Mouse (Mus musculus) hindbrain, embryonic 15.5 days (tissue): ENCODE data around the gene Dmtf1. TPM values are rescaled to one million over a fixed set of nuclear protein-coding genes. Genes with fewer than 3 reads are reported as not detected.

Experiments used
- ATAC-seq: fragments of 200-750 bp; cut with Nextera tagmentation; 2 replicates; pipeline ENCODE4 v1.8.0; 2017; ENCODE audit warnings: low read depth, moderate number of reproducible peaks, moderate TSS enrichment; ENCODE audit not compliant: low FRiP score
- H3K27ac ChIP-seq: fragments of 300-500 bp; sonication (generic); replicated peaks from 2 replicates; pipeline ENCODE4 v1.5.1; 2015; ENCODE audit warnings: mild to moderate bottlenecking, inconsistent platforms
- H3K27me3 ChIP-seq: fragments of 300-500 bp; sonication (generic); 2 replicates; pipeline ENCODE4 v1.6.1; 2015; ENCODE audit warnings: control low read depth, inconsistent platforms
- H3K36me3 ChIP-seq: fragments of 300-500 bp; sonication (generic); 2 replicates; pipeline ENCODE4 v1.6.1; 2015; ENCODE audit warnings: control low read depth, inconsistent platforms
- H3K4me1 ChIP-seq: fragments of 300-500 bp; sonication (generic); replicated peaks from 2 replicates; pipeline ENCODE4 v1.6.1; 2015; ENCODE audit warnings: control low read depth, inconsistent platforms
- H3K4me2 ChIP-seq: fragments of 300-500 bp; sonication (generic); 2 replicates; pipeline ENCODE4 v1.6.1; 2015; ENCODE audit warnings: moderate library complexity, mild to moderate bottlenecking, inconsistent platforms
- H3K4me3 ChIP-seq: fragments of 300-500 bp; sonication (generic); 2 replicates; pipeline ENCODE4 v1.5.1; 2015; ENCODE audit warnings: mild to moderate bottlenecking, inconsistent platforms
- H3K9ac ChIP-seq: fragments of 300-500 bp; sonication (generic); 2 replicates; pipeline ENCODE4 v1.6.1; 2015; ENCODE audit warnings: inconsistent platforms
- H3K9me3 ChIP-seq: fragments of 300-500 bp; sonication (generic); 2 replicates; pipeline ENCODE4 v1.6.1; 2016; ENCODE audit warnings: control low read depth, inconsistent platforms
- WGBS: fragments of 180-500 bp; shearing (Covaris S2); methylation state at CpG from one replicate; pipeline ENCODE4 v1.1.7; 2015; 5-methylcytosine and 5-hydroxymethylcytosine counted together
- polyA plus RNA-seq: library from polyadenylated mRNA; unstranded; fragments of >200 nt; fragmentation: Nextera tagmentation; extraction: Ambion mirVana; gene quantifications from 2 replicates; pipeline ENCODE4 v1.2.1, GENCODE M21; 2015

Dmtf1 gene
- polyA plus RNA-seq, 1 experiment from 2014 or later, result 55.8 TPM

DNA sequence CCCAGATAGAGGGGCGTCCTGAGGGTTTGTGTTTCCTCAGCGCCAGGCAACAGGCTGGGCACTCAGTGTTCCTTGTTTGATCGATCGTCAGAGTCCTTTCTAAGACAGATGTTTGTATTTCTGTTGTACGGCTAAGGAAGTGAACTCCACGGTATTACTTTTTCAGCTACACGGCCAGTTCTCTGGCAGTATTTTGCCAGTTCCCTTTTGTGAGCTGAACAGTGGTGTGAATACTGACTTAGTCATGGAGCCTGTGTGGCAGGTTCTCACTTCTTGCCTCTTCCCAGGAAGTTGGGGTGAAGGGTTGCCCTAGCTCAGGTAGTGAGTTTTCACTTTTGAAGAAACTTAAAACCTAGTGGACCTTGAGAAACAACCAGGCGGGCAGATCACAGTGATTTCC lies 57.6 kb downstream of the Dmtf1 start:
- no peak for ATAC-seq
- H3K4me1 ChIP-seq, result peaks cover 12% of the 10 kb centered on the region
- H3K4me3 ChIP-seq, result no peak overlapping the region
- H3K9me3 ChIP-seq, result no peaks in the 10 kb centered on the region
- no peak overlapping the region for H3K27ac ChIP-seq
- no peaks in the 10 kb centered on the region for H3K36me3 ChIP-seq
- H3K27me3 ChIP-seq, result peaks cover 5% of the 10 kb centered on the region; the same call in 1 of the 2 replicates
- no peak overlapping the region for H3K4me2 ChIP-seq
- WGBS, result 85% methylated on average over 8 of the region's 8 CpGs
- H3K9ac ChIP-seq, result no peak overlapping the region

DNA sequence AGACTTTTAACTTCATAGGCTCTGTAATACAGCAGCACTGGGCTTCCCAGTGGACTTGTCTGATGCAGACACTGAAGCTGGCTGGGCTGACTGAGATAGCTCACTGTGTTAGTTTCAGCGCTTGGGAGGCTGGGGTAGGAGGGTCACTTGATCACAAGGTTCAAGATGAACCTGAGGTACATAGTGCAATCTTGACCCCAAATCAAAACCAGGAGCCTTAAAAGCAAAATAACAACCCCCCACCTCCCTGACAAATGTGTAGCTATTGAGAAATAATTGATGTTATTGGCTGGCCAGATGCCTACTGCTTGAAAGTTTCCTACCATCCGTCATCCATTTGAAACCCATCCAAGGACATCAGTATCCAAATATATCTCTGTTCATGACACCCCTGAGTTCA lies 58.9 kb downstream of the Dmtf1 start:
- Histone ChIP-seq H3K4me3 (no peak overlapping the region), H3K27ac (no peak overlapping the region), H3K9ac (no peak overlapping the region), H3K4me2 (no peak overlapping the region), H3K9me3 (no peaks in the 10 kb centered on the region), H3K36me3 (no peaks in the 10 kb centered on the region), H3K27me3 (peaks cover 9% of the 10 kb centered on the region; the same call in 1 of the 2 replicates), H3K4me1 (peaks cover 12% of the 10 kb centered on the region)
- ATAC-seq, result no peak
- 96% methylated on average over 2 of the region's 2 CpGs for WGBS

GRCm38 (mm10) chr5:9100849-9101801 lies 60.5 kb downstream of the Dmtf1 start:
- WGBS, result under 1% methylated on average over 80 of the region's 83 CpGs
- Histone ChIP-seq H3K27me3 (peaks cover 9% of the 10 kb centered on the region; the same call in 1 of the 2 replicates), H3K4me3 (peak overlapping the region; percentile 91), H3K4me1 (peaks cover 12% of the 10 kb centered on the region), H3K27ac (peak overlapping the region; percentile 71; the same call in 1 of the 2 replicates), H3K9ac (peak overlapping the region; percentile 58), H3K4me2 (peak overlapping the region; percentile 94), H3K9me3 (no peaks in the 10 kb centered on the region), H3K36me3 (no peaks in the 10 kb centered on the region)
- ATAC-seq, result peak; percentile 87

GRCm38 (mm10) chr5:9100207-9100848 lies 61.2 kb downstream of the Dmtf1 start, which contains the start of gene Tmem243:
Tmem243 (plus strand) TSS chr5:9100668.
- Histone ChIP-seq H3K27me3 (peaks cover 9% of the 10 kb centered on the region; the same call in 1 of the 2 replicates), H3K9me3 (no peaks in the 10 kb centered on the region), H3K4me1 (peaks cover 12% of the 10 kb centered on the region), H3K27ac (peak within 1 kb of the TSS; percentile 71; the same call in 1 of the 2 replicates), H3K36me3 (no peaks in the 10 kb centered on the region), H3K9ac (peak within 1 kb of the TSS; percentile 58), H3K4me2 (peak within 1 kb of the TSS; percentile 94), H3K4me3 (peak within 1 kb of the TSS; percentile 91)
- under 1% methylated on average over 59 of the region's 59 CpGs for whole genome bisulfite sequencing
- peak; percentile 98 for ATAC-seq

GRCm38 (mm10) chr5:9093490-9093889 lies 68.1 kb downstream of the Dmtf1 start:
- Histone ChIP-seq H3K27me3 (peaks cover under 1% of the 10 kb centered on the region; the same call in 1 of the 2 replicates), H3K9me3 (no peaks in the 10 kb centered on the region), H3K4me3 (no peak overlapping the region), H3K27ac (no peak overlapping the region), H3K36me3 (no peaks in the 10 kb centered on the region), H3K4me1 (no peaks in the 10 kb centered on the region), H3K9ac (no peak overlapping the region), H3K4me2 (no peak overlapping the region)
- 88% methylated on average over 4 of the region's 4 CpGs for WGBS
- ATAC-seq, result no peak

- 88% methylated on average over 1 of the region's 1 CpGs for WGBS
- Histone ChIP-seq H3K9ac (no peak overlapping the region), H3K27me3 (no peaks in the 10 kb centered on the region), H3K27ac (no peak overlapping the region), H3K36me3 (no peaks in the 10 kb centered on the region), H3K4me2 (no peak overlapping the region), H3K4me1 (no peaks in the 10 kb centered on the region), H3K9me3 (no peaks in the 10 kb centered on the region), H3K4me3 (no peak overlapping the region)
- ATAC-seq, result no peak
Measured at GRCm38 (mm10) chr5:9092716-9093115, 68.9 kb downstream of the Dmtf1 start.

DNA sequence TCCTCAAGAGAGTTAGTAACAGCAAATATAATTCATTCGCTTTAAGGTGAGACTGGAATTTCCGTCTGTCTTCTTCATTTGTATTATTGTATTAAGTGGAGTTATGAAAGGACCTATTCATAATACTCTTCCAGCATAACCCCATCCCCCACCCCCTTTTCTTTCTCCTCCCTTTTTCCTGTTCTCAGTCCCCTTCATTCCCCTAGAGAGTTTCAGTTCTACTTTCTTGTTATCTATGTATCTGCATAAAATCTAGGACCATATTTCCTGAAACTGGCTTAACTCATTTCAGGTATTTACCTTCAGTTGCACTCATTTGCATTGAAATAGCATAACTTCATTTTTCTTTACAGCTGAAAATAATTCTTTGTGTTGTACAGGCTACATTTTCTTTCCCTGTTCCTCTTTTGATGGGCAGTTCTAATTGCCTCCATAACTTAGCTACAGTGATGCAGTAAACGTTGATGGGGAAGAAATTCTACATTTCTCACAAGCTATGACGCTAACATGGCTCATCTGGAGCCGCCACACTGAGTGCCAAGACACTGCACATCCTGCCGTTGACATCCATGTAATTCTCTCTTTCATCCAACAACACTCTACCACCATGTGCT lies 71.0 kb downstream of the Dmtf1 start:
- Histone ChIP-seq H3K9ac (no peak overlapping the region), H3K36me3 (no peaks in the 10 kb centered on the region), H3K4me1 (no peaks in the 10 kb centered on the region), H3K4me2 (no peak overlapping the region), H3K4me3 (no peak overlapping the region), H3K27ac (no peak overlapping the region), H3K27me3 (no peaks in the 10 kb centered on the region), H3K9me3 (no peaks in the 10 kb centered on the region)
- WGBS, result 85% methylated on average over 6 of the region's 6 CpGs
- ATAC-seq, result no peak

GRCm38 (mm10) chr5:9086924-9087719 lies 74.5 kb downstream of the Dmtf1 start:
- Histone ChIP-seq H3K27me3 (no peaks in the 10 kb centered on the region), H3K9me3 (no peaks in the 10 kb centered on the region), H3K27ac (no peak overlapping the region), H3K4me3 (no peak overlapping the region), H3K4me2 (no peak overlapping the region), H3K9ac (no peak overlapping the region), H3K4me1 (no peaks in the 10 kb centered on the region), H3K36me3 (no peaks in the 10 kb centered on the region)
- 0 out of 2 replicates have a peak, but pooled peaks have one; percentile 34 for ATAC-seq
- WGBS, result 87% methylated on average over 3 of the region's 3 CpGs

DNA sequence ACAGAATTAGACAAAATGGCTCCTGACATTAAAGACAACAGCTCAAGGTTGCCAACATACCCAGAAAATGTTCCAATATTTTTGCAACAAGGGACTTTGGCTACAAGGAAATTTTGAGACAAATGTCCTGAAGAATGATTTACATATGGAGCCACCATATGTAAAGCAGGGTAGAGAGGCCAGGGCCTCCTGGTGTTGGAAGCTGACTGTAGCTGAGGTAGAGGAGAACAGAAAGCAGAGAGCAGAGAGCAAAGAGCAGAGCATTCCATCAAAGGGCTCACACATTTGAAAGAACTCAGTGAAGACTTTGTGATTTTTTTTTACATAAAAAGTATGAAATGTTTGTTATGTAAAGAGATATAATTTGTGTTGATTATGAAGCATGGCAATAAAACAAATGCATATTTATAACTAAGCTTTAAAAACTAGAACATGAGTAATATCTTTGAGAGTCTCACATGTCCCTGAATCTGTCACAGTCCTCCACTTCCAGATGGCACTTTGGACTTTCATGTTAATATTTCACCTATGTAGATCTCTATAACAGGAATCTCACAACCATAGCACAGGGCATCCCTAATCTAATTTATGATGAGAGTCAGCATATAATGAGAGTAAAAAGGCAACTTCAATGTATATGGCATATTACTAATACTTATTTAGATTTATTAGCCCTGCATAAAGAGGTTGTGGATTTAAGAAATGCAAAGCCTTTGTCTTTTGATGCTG lies 81.6 kb downstream of the Dmtf1 start:
- Histone ChIP-seq H3K27ac (no peak overlapping the region), H3K9ac (no peak overlapping the region), H3K27me3 (no peaks in the 10 kb centered on the region), H3K4me1 (no peaks in the 10 kb centered on the region), H3K9me3 (no peaks in the 10 kb centered on the region), H3K36me3 (no peaks in the 10 kb centered on the region), H3K4me3 (no peak overlapping the region), H3K4me2 (no peak overlapping the region)
- no peak for ATAC-seq

- Histone ChIP-seq H3K4me2 (no peak overlapping the region), H3K9ac (no peak overlapping the region), H3K36me3 (no peaks in the 10 kb centered on the region), H3K4me1 (no peaks in the 10 kb centered on the region), H3K4me3 (no peak overlapping the region), H3K27ac (no peak overlapping the region), H3K9me3 (no peaks in the 10 kb centered on the region), H3K27me3 (no peaks in the 10 kb centered on the region)
- WGBS, result 40% methylated on average over 5 of the region's 5 CpGs
- peak; percentile 79 for ATAC-seq
Measured at GRCm38 (mm10) chr5:9073177-9073854, 88.3 kb downstream of the Dmtf1 start.
